Mouse (Mus musculus) midbrain, embryonic 14.5 days (tissue): ENCODE measurements at regions not wholly inside any gene's neighbourhood (a gene's known extent, or its start where the extent isn't known, plus 50 kb on each side); places are given as distances from the start of the nearest gene placed in this dataset.

Experiments used
- ATAC-seq: fragments of 200-750 bp; cut with Nextera tagmentation; 2 replicates; pipeline ENCODE4 v1.8.0; 2017; ENCODE audit warnings: moderate number of reproducible peaks, moderate library complexity; ENCODE audit not compliant: low FRiP score, low TSS enrichment
- DNase-seq: peaks from one replicate; pipeline ENCODE4 v3.0.0-alpha.2; 2015
- H3K27ac ChIP-seq: fragments of 300-500 bp; sonication (generic); replicated peaks from 2 replicates; pipeline ENCODE4 v1.5.1; 2014; ENCODE audit warnings: mild to moderate bottlenecking, low read depth, low read length, moderate library complexity
- H3K27me3 ChIP-seq: fragments of 300-500 bp; sonication (generic); 2 replicates; pipeline ENCODE4 v1.6.1; 2014; ENCODE audit warnings: low read length, control low read depth, mixed read lengths; ENCODE audit not compliant: control insufficient read depth, insufficient read depth
- H3K36me3 ChIP-seq: fragments of 300-500 bp; sonication (generic); 2 replicates; pipeline ENCODE4 v1.6.1; 2014; ENCODE audit warnings: low read length, control low read depth; ENCODE audit not compliant: control insufficient read depth, insufficient read depth
- H3K4me1 ChIP-seq: fragments of 300-500 bp; sonication (generic); 2 replicates; pipeline ENCODE4 v1.6.1; 2014; ENCODE audit warnings: mild to moderate bottlenecking, antibody characterized with exemption, low read length, control low read depth; ENCODE audit not compliant: control insufficient read depth, insufficient read depth
- H3K4me2 ChIP-seq: fragments of 300-500 bp; sonication (generic); 2 replicates; pipeline ENCODE4 v1.6.1; 2014; ENCODE audit warnings: mild to moderate bottlenecking, low read length, moderate library complexity
- H3K4me3 ChIP-seq: fragments of 300-500 bp; sonication (generic); replicated peaks from 2 replicates; pipeline ENCODE4 v1.5.1; 2014; ENCODE audit warnings: low read depth, low read length
- H3K9ac ChIP-seq: fragments of 300-500 bp; sonication (generic); replicated peaks from 2 replicates; pipeline ENCODE4 v1.6.1; 2014; ENCODE audit warnings: mild to moderate bottlenecking, low read length, moderate library complexity
- H3K9me3 ChIP-seq: fragments of 300-500 bp; sonication (generic); 2 replicates; pipeline ENCODE4 v1.6.1; 2016; ENCODE audit warnings: low read length, control low read depth, mixed read lengths; ENCODE audit not compliant: control insufficient read depth
- WGBS: fragments of 180-500 bp; shearing (Covaris S2); extraction: QIAGEN DNeasy Blood & Tissue Kit; methylation state at CpG from one replicate; pipeline ENCODE4 v1.1.7; 2014; 5-methylcytosine and 5-hydroxymethylcytosine counted together

- H3K4me1 ChIP-seq = no peaks in the 10 kb centered on the region
- ATAC-seq (peak; percentile 81), DNase-seq (peak; percentile 63)
- no peak overlapping the region for H3K27ac ChIP-seq
- WGBS = 11% methylated on average over 2 of the region's 2 CpGs
- no peaks in the 10 kb centered on the region for H3K36me3 ChIP-seq
- no peaks in the 10 kb centered on the region for H3K27me3 ChIP-seq
- H3K4me2 ChIP-seq = no peak overlapping the region
- H3K9me3 ChIP-seq = no peaks in the 10 kb centered on the region
- H3K9ac ChIP-seq = no peak overlapping the region
- no peak overlapping the region for H3K4me3 ChIP-seq
Measured at GRCm38 (mm10) chr10:54601993-54602392, 525.6 kb upstream of the Man1a start.

- 84% methylated on average over 2 of the region's 2 CpGs for WGBS
- ATAC-seq (no peak), DNase-seq (no peak)
- no peak overlapping the region for H3K9ac ChIP-seq
- H3K4me2 ChIP-seq = no peak overlapping the region
- H3K9me3 ChIP-seq = no peaks in the 10 kb centered on the region
- no peaks in the 10 kb centered on the region for H3K4me1 ChIP-seq
- no peaks in the 10 kb centered on the region for H3K36me3 ChIP-seq
- no peak overlapping the region for H3K4me3 ChIP-seq
- H3K27me3 ChIP-seq = no peaks in the 10 kb centered on the region
- no peak overlapping the region for H3K27ac ChIP-seq
Measured at GRCm38 (mm10) chr10:54595072-54595471, 518.7 kb upstream of the Man1a start.

- DNase-seq (peak; percentile 70), ATAC-seq (no peak)
- Histone ChIP-seq H3K36me3 (no peaks in the 10 kb centered on the region), H3K4me2 (no peak overlapping the region), H3K4me1 (no peaks in the 10 kb centered on the region), H3K27me3 (no peaks in the 10 kb centered on the region), H3K9me3 (no peaks in the 10 kb centered on the region), H3K9ac (no peak overlapping the region), H3K27ac (no peak overlapping the region), H3K4me3 (no peak overlapping the region)
- 64% methylated on average over 4 of the region's 4 CpGs for WGBS
Measured at GRCm38 (mm10) chr10:54558636-54559035, 482.2 kb upstream of the Man1a start.

GRCm38 (mm10) chr10:54551734-54552397 is 475.5 kb upstream of the Man1a start:
- Histone ChIP-seq H3K4me1 (no peaks in the 10 kb centered on the region), H3K9me3 (no peaks in the 10 kb centered on the region), H3K36me3 (no peaks in the 10 kb centered on the region), H3K27me3 (no peaks in the 10 kb centered on the region), H3K4me2 (no peak overlapping the region), H3K9ac (no peak overlapping the region), H3K27ac (no peak overlapping the region), H3K4me3 (no peak overlapping the region)
- no peak for DNase-seq
- WGBS = 63% methylated on average over 6 of the region's 6 CpGs
- no peak for ATAC-seq

DNA sequence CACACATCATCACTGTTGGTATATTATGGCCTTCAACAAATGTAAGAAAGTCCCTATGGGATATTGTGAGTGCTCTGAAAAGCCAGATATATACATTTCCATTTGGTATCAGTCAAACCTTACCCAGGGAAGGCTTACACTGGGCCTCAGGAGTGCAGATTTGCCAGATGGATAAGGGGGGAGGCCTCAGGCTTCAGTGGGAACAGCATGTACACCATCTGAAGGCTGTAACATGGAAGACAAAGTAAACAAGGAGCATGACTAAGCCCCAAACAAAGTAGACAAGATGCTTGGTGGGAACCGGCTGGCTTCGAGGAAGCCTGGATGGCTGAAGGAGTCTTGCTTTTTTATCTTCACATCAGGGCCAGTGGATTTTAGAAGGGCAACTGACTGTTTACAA is 474.3 kb upstream of the Man1a start:
- no peaks in the 10 kb centered on the region for H3K4me1 ChIP-seq
- no peaks in the 10 kb centered on the region for H3K27me3 ChIP-seq
- no peak overlapping the region for H3K27ac ChIP-seq
- H3K9me3 ChIP-seq = no peaks in the 10 kb centered on the region
- DNase-seq (no peak), ATAC-seq (no peak)
- H3K4me2 ChIP-seq = no peak overlapping the region
- H3K4me3 ChIP-seq = no peak overlapping the region
- 70% methylated on average over 2 of the region's 2 CpGs for WGBS
- H3K36me3 ChIP-seq = no peaks in the 10 kb centered on the region
- H3K9ac ChIP-seq = no peak overlapping the region

DNA sequence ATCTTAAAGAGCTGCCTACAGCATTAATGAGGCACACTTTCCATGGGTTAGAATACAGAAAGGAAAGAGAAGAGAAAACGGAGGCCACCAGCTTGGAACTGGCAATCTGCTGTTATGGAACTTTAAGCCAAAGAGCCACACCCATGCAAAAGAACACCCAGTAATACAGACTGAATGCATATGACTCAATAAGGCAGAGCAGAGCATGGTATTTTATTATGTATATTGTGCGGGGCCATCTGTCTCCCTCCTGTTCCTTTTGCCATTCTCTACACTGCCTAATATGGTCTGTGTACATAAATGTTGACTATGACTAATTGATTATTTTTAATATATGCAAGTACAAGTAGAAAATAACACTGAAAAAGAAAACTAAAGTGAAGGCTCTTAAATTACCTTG is 472.6 kb upstream of the Man1a start:
- Histone ChIP-seq H3K27me3 (no peaks in the 10 kb centered on the region), H3K4me1 (no peaks in the 10 kb centered on the region), H3K9me3 (no peaks in the 10 kb centered on the region), H3K9ac (no peak overlapping the region), H3K36me3 (no peaks in the 10 kb centered on the region), H3K4me2 (no peak overlapping the region), H3K4me3 (no peak overlapping the region), H3K27ac (no peak overlapping the region)
- no peak for DNase-seq
- 0 out of 2 replicates have a peak, but pooled peaks have one; percentile 46 for ATAC-seq
- WGBS = 79% methylated on average over 2 of the region's 2 CpGs

DNA sequence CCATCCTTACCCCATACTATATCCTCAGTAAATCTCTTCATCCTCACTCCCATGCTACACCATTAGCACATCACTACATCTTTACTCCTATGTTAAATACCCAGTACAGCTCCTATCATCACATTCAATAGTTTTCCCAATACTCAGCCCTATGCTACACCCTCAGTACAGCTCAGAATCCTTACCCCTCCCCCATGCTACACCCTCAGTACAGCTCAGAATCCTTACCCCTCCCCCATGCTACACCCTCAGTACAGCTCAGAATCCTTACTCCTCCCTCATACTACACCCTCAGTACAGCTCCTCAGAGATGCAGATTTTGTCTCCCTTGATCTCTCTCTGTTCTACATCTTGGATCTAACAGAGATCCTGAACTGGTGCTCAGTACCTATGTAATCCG is 472.1 kb upstream of the Man1a start:
- WGBS = 83% methylated on average over 1 of the region's 1 CpGs

GRCm38 (mm10) chr10:54532581-54532980 is 456.2 kb upstream of the Man1a start:
- no peak for ATAC-seq
- Histone ChIP-seq H3K36me3 (no peaks in the 10 kb centered on the region), H3K4me3 (no peak overlapping the region), H3K27me3 (no peaks in the 10 kb centered on the region), H3K9me3 (peaks cover 4% of the 10 kb centered on the region; the same call in 1 of the 2 replicates), H3K4me1 (no peaks in the 10 kb centered on the region), H3K27ac (no peak overlapping the region), H3K9ac (no peak overlapping the region), H3K4me2 (no peak overlapping the region)
- 97% methylated on average over 7 of the region's 7 CpGs for WGBS
- DNase-seq = no peak

More for the DNA sequence above, 472.1 kb upstream of the Man1a start:
- H3K4me3 ChIP-seq = no peak overlapping the region
- H3K4me1 ChIP-seq = no peaks in the 10 kb centered on the region
- ATAC-seq (no peak; the same call in 1 of the 2 replicates), DNase-seq (no peak)
- no peak overlapping the region for H3K27ac ChIP-seq
- no peaks in the 10 kb centered on the region for H3K36me3 ChIP-seq
- no peak overlapping the region for H3K9ac ChIP-seq
- H3K27me3 ChIP-seq = no peaks in the 10 kb centered on the region
- no peaks in the 10 kb centered on the region for H3K9me3 ChIP-seq
- H3K4me2 ChIP-seq = no peak overlapping the region

DNA sequence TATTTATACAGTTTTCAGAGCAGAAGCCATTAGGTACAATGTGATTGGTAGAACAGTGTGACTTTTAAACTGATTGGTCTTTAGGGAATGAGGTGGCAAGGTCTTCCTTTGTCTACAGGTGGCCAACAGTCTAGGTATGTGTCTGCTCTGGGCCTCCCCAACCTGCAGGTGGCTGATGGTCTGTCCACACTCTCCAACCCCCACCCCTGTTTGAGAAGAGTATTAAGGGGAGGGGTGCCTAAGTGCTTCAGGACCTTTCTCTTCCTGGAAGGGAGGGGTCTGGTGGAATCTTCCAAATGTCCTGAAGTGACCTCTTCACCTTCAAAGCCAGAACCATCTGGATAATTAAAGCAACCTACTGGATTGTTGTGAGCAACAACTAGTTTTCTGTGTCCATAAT is 434.4 kb upstream of the Man1a start:
- Histone ChIP-seq H3K27me3 (no peaks in the 10 kb centered on the region), H3K27ac (no peak overlapping the region), H3K4me3 (no peak overlapping the region), H3K9me3 (no peaks in the 10 kb centered on the region; the same call in 1 of the 2 replicates), H3K36me3 (no peaks in the 10 kb centered on the region), H3K9ac (no peak overlapping the region), H3K4me2 (no peak overlapping the region), H3K4me1 (no peaks in the 10 kb centered on the region)
- DNase-seq (no peak), ATAC-seq (no peak)
